Mouse (Mus musculus) bone marrow, adult 2 months (tissue): Measurements from ENCODE around the gene Gtf3c2.

Source experiments
- CTCF ChIP-seq: fragments of 200-500 bp; IDR thresholded peaks from 2 replicates; pipeline ENCODE4 v1.5.1; 2011; ENCODE audit warnings: low read length, control low read depth; ENCODE audit not compliant: control insufficient read depth, insufficient read depth
- POLR2A ChIP-seq: fragments of 200-500 bp; IDR thresholded peaks from 2 replicates; pipeline ENCODE4 v1.6.1; 2011; ENCODE audit warnings: low read depth, mild to moderate bottlenecking, control low read depth, low read length, borderline replicate concordance; ENCODE audit not compliant: control insufficient read depth

DNA sequence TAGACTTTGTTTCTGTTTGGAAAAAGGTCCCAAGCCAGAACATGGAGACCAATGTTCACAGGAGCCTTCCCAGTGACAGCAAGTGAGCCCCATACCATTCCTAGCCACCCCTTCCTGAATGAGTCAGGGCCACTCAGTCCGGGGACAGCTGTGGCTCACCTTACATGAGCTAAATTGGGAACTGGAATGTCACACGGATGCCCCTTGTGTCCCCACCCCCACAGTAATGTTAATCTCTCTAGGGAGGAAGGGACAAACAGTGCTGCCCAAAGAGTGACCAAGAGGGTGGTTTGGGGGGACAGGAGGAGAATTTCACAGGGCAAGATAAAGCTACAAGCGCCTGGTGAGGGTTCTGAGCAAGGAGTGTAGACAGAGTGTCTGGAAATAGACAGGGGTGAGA is 63.6 kb downstream of the Gtf3c2 start, which contains the start of gene Trim54:
- no peak for TF ChIP-seq CTCF
- TF ChIP-seq POLR2A = no peak
